Mouse (Mus musculus): ENCODE measurements around the gene Efcc1. TPM values are rescaled to one million over a fixed set of nuclear protein-coding genes. Genes with fewer than 3 reads are reported as not detected.

Gene Efcc1
- polyA plus RNA-seq, 1 experiment: 0.55 TPM

DNA sequence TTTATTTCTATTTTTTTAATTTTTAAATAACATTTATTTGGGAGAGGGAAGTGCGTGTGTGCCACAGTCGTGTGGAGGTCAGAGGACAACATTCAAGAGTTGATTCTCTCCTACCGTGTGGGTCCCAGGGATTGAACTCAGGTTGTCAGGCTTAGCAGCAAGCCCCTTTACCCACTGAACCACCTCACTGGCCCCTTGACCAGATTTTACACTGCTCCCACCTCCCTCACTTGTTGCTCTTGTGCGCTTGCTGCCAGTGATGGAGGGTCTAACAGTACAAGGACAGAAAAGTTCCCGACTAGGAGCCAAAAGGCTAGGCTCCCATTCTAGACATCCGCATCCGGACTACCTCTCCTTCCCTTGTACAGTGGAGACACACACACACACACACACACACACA, 74.8 kb downstream of the Efcc1 start:
- peak overlapping the region; percentile 16; the same call in 1 of the 2 replicates for H3K27ac ChIP-seq (ENCODE audit: control insufficient read depth, insufficient read depth, low read depth, low read length, poor library complexity)
- H3K4me1 ChIP-seq (ENCODE audit: control insufficient read depth, insufficient read depth, low read length): peaks cover 12% of the 10 kb centered on the region; the same call in 1 of the 2 replicates
- H3K4me3 ChIP-seq (replicated peaks; ENCODE audit: control insufficient read depth, low read depth, low read length): no peak overlapping the region
- 90% methylated on average over 7 of the region's 7 CpGs for WGBS
- TF ChIP-seq POLR2A (IDR thresholded peaks at IDR 0.05; ENCODE audit: borderline replicate concordance, control insufficient read depth, low read depth, low read length): no peak
- no peak for TF ChIP-seq CTCF (IDR thresholded peaks at IDR 0.05; ENCODE audit: control insufficient read depth, insufficient read depth, low read length)

Other genes starting within 250 kb of the Efcc1 start
- 9.9 and 24.4 TPM in 2 replicates for gene Arhgap25, start 197.6 kb upstream of the Efcc1 start, polyA plus RNA-seq (2011; ENCODE audit: insufficient read depth, insufficient read length, low replicate concordance, missing spikeins)
- gene Prokr1, start 140.1 kb upstream of the Efcc1 start, polyA plus RNA-seq (2011; ENCODE audit: insufficient read depth, insufficient read length, low replicate concordance, missing spikeins): 1.6 and 2.0 TPM in 2 replicates
- 13.0 and 16.8 TPM in 2 replicates for gene Aplf, start 58.7 kb upstream of the Efcc1 start, polyA plus RNA-seq (2011; ENCODE audit: insufficient read depth, insufficient read length, low replicate concordance, missing spikeins)
- gene Gp9, start 47.2 kb downstream of the Efcc1 start, polyA plus RNA-seq (2011; ENCODE audit: insufficient read depth, insufficient read length, low replicate concordance, missing spikeins): 49.0 and 59.4 TPM in 2 replicates
- gene Rab43, start 81.3 kb downstream of the Efcc1 start, polyA plus RNA-seq (2011; ENCODE audit: insufficient read depth, insufficient read length, low replicate concordance, missing spikeins): 31.2 and 44.9 TPM in 2 replicates
- gene Gm45140, start 104.9 kb downstream of the Efcc1 start, polyA plus RNA-seq (2011; ENCODE audit: insufficient read depth, insufficient read length, low replicate concordance, missing spikeins): 7.3 and 18.0 TPM in 2 replicates
- 21.9 and 34.4 TPM in 2 replicates for gene Isy1, start 107.9 kb downstream of the Efcc1 start, polyA plus RNA-seq (2011; ENCODE audit: insufficient read depth, insufficient read length, low replicate concordance, missing spikeins)
- 180 and 237 TPM in 2 replicates for gene Cnbp, start 120.2 kb downstream of the Efcc1 start, polyA plus RNA-seq (2011; ENCODE audit: insufficient read depth, insufficient read length, low replicate concordance, missing spikeins)
- 33.9 and 63.6 TPM in 2 replicates for gene Copg1, start 156.9 kb downstream of the Efcc1 start, polyA plus RNA-seq (2011; ENCODE audit: insufficient read depth, insufficient read length, low replicate concordance, missing spikeins)
- gene Hmces, start 183.1 kb downstream of the Efcc1 start, polyA plus RNA-seq (2011; ENCODE audit: insufficient read depth, insufficient read length, low replicate concordance, missing spikeins): 29.8 and 48.8 TPM in 2 replicates

All from bone marrow, adult 2 months (tissue).